Mouse (Mus musculus) neural tube, embryonic 11.5 days (tissue): Measurements from ENCODE around the gene Cox10. TPM values are rescaled to one million over a fixed set of nuclear protein-coding genes. Genes with fewer than 3 reads are reported as not detected.

Source experiments
- ATAC-seq: fragments of 200-750 bp; cut with Nextera tagmentation; 2 replicates; pipeline ENCODE4 v1.8.0; 2017; ENCODE audit warnings: moderate number of reproducible peaks, mild to moderate bottlenecking, moderate TSS enrichment, moderate library complexity; ENCODE audit not compliant: insufficient read depth, low FRiP score, low TSS enrichment
- DNase-seq: peaks from one replicate; pipeline ENCODE4 v3.0.0-alpha.2; 2015; ENCODE audit warnings: low spot score
- H3K27ac ChIP-seq: fragments of 300-500 bp; sonication (generic); 2 replicates; pipeline ENCODE4 v1.5.1; 2014; ENCODE audit warnings: low read depth, mild to moderate bottlenecking, low read length
- H3K27me3 ChIP-seq: fragments of 300-500 bp; sonication (generic); 2 replicates; pipeline ENCODE4 v1.6.1; 2014; ENCODE audit warnings: mild to moderate bottlenecking, low read length, mixed read lengths; ENCODE audit not compliant: control insufficient read depth, insufficient read depth
- H3K36me3 ChIP-seq: fragments of 300-500 bp; sonication (generic); 2 replicates; pipeline ENCODE4 v1.6.1; 2014; ENCODE audit warnings: mild to moderate bottlenecking, low read length, moderate library complexity, mixed read lengths; ENCODE audit not compliant: control insufficient read depth, insufficient read depth
- H3K4me1 ChIP-seq: fragments of 300-500 bp; sonication (generic); 2 replicates; pipeline ENCODE4 v1.6.1; 2014; ENCODE audit warnings: low read length, mixed read lengths; ENCODE audit not compliant: control insufficient read depth, insufficient read depth
- H3K4me2 ChIP-seq: fragments of 300-500 bp; sonication (generic); 2 replicates; pipeline ENCODE4 v1.6.1; 2014; ENCODE audit warnings: low read depth, mild to moderate bottlenecking, moderate library complexity
- H3K4me3 ChIP-seq: fragments of 300-500 bp; sonication (generic); 2 replicates; pipeline ENCODE4 v1.5.1; 2014; ENCODE audit warnings: low read depth, low read length
- H3K9ac ChIP-seq: fragments of 300-500 bp; sonication (generic); 2 replicates; pipeline ENCODE4 v1.6.1; 2014; ENCODE audit warnings: mild to moderate bottlenecking, low read length
- H3K9me3 ChIP-seq: fragments of 300-500 bp; sonication (generic); 2 replicates; pipeline ENCODE4 v1.6.1; 2016; ENCODE audit warnings: low read length; ENCODE audit not compliant: control insufficient read depth
- WGBS: fragments of 180-500 bp; shearing (Covaris S2); extraction: QIAGEN DNeasy Blood & Tissue Kit; methylation state at CpG from one replicate; pipeline ENCODE4 v1.1.7; 2014; 5-methylcytosine and 5-hydroxymethylcytosine counted together
- polyA plus RNA-seq: library from polyadenylated mRNA; unstranded; fragments of >200 nt; fragmentation: Nextera tagmentation; extraction: Ambion mirVana; gene quantifications from 2 replicates; pipeline ENCODE4 v1.2.1, GENCODE M21; 2014

Cox10 gene
- polyA plus RNA-seq, 1 experiment from 2014 or later = 29.4 TPM

- Histone ChIP-seq H3K27me3 (no peaks in the 10 kb centered on the region), H3K4me2 (no peak overlapping the region), H3K27ac (no peak overlapping the region), H3K4me1 (no peaks in the 10 kb centered on the region), H3K9me3 (no peaks in the 10 kb centered on the region), H3K36me3 (no peaks in the 10 kb centered on the region), H3K4me3 (no peak overlapping the region), H3K9ac (no peak overlapping the region)
- WGBS = 51% methylated on average over 1 of the region's 1 CpGs
- ATAC-seq (no peak), DNase-seq (no peak)
These were observed 39.7 kb downstream of the Cox10 start for GRCm38 (mm10) chr11:64039600-64039999.

GRCm38 (mm10) chr11:64037471-64038125 is 41.7 kb downstream of the Cox10 start:
- WGBS = 77% methylated on average over 15 of the region's 15 CpGs
- Histone ChIP-seq H3K36me3 (no peaks in the 10 kb centered on the region), H3K27me3 (no peaks in the 10 kb centered on the region), H3K4me2 (no peak overlapping the region), H3K9ac (no peak overlapping the region), H3K4me3 (no peak overlapping the region), H3K4me1 (no peaks in the 10 kb centered on the region), H3K27ac (no peak overlapping the region), H3K9me3 (no peaks in the 10 kb centered on the region)
- DNase-seq (no peak), ATAC-seq (no peak)

DNA sequence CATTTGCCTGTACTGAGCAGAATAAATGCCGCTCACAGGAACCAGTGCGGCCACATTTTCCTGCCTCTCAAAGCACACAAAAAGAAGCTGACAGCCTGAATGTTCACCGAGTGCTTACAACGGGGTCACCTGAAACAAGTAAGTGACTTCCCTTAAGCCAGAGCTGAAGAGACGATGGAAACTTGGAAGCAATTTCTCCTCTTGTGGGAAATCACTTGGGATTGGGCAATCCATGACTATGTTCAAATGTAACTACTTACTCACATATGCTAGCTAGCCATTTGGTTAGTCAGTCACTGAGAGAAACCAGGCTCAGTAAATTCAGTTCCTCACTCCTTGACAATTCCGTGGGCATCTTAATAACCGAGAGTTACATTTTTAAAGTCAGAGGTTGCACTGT is 43.0 kb downstream of the Cox10 start:
- H3K4me1 ChIP-seq = no peaks in the 10 kb centered on the region
- ATAC-seq = no peak
- no peak overlapping the region for H3K9ac ChIP-seq
- H3K4me3 ChIP-seq = no peak overlapping the region
- no peaks in the 10 kb centered on the region for H3K36me3 ChIP-seq
- H3K9me3 ChIP-seq = no peaks in the 10 kb centered on the region
- WGBS = 89% methylated on average over 7 of the region's 7 CpGs
- DNase-seq = no peak
- no peak overlapping the region for H3K27ac ChIP-seq
- H3K4me2 ChIP-seq = no peak overlapping the region
- H3K27me3 ChIP-seq = no peaks in the 10 kb centered on the region

DNA sequence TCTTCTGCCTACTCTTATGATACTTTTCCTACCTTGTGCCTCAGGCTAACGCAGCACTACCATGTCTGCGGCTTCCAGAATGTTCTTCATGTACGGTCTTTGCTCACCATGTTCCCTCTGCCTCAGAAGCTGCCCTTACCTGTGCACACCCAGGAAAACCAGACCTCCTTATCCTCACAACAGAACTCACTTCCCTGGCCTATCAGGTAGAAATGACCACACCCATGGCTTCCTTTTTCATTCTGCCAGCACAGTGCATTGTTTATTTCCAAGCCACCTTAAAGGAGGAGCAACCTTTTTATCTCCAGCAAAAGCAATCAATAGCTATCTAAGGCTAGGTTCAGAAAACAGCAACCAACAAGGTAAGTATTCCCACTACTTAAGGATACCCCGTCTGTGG is 43.6 kb downstream of the Cox10 start:
- no peaks in the 10 kb centered on the region for H3K9me3 ChIP-seq
- H3K4me2 ChIP-seq = no peak overlapping the region
- no peak overlapping the region for H3K27ac ChIP-seq
- no peaks in the 10 kb centered on the region for H3K27me3 ChIP-seq
- DNase-seq = no peak
- H3K4me3 ChIP-seq = no peak overlapping the region
- no peaks in the 10 kb centered on the region for H3K36me3 ChIP-seq
- 91% methylated on average over 4 of the region's 4 CpGs for WGBS
- no peak overlapping the region for H3K9ac ChIP-seq
- H3K4me1 ChIP-seq = no peaks in the 10 kb centered on the region
- no peak for ATAC-seq

GRCm38 (mm10) chr11:64034686-64035085 is 44.6 kb downstream of the Cox10 start:
- no peak for ATAC-seq
- WGBS = 84% methylated on average over 5 of the region's 5 CpGs
- Histone ChIP-seq H3K4me2 (no peak overlapping the region), H3K27me3 (no peaks in the 10 kb centered on the region), H3K4me3 (no peak overlapping the region), H3K4me1 (no peaks in the 10 kb centered on the region), H3K9ac (no peak overlapping the region), H3K36me3 (no peaks in the 10 kb centered on the region), H3K27ac (no peak overlapping the region), H3K9me3 (no peaks in the 10 kb centered on the region)
- DNase-seq = no peak

DNA sequence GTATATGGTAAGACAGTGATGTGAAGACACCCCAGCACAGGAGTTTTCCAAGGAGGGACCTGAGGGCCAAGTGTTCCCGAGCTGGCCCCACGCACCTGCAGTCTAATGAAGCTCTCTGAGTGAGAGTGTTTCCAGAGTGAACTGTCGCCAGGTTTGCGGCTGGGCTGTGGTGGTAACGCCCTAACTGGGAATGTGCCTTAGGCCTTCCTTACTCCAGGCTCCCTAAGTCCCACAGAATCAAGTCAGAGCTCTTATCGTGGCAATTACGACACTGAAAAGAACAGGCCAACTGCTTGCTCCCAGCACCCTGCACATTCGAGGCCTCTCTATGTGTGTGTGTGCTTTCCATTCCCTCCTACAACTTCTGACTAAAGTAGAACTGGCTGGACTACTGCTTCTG is 51.8 kb downstream of the Cox10 start:
- no peak for ATAC-seq
- no peak overlapping the region for H3K9ac ChIP-seq
- no peak for DNase-seq

GRCm38 (mm10) chr11:64025843-64026242 is 53.4 kb downstream of the Cox10 start:
- Histone ChIP-seq H3K4me3 (no peak overlapping the region), H3K36me3 (no peaks in the 10 kb centered on the region), H3K27me3 (no peaks in the 10 kb centered on the region), H3K27ac (no peak overlapping the region), H3K9me3 (no peaks in the 10 kb centered on the region), H3K9ac (no peak overlapping the region), H3K4me1 (peaks cover 16% of the 10 kb centered on the region), H3K4me2 (no peak overlapping the region)
- 92% methylated on average over 4 of the region's 4 CpGs for WGBS
- no peak for DNase-seq
- no peak for ATAC-seq

More for the DNA sequence above, 51.8 kb downstream of the Cox10 start:
- WGBS = 86% methylated on average over 8 of the region's 8 CpGs
- Histone ChIP-seq H3K9me3 (no peaks in the 10 kb centered on the region), H3K4me3 (no peak overlapping the region), H3K27me3 (no peaks in the 10 kb centered on the region), H3K4me2 (no peak overlapping the region), H3K27ac (no peak overlapping the region), H3K36me3 (no peaks in the 10 kb centered on the region), H3K4me1 (peaks cover 16% of the 10 kb centered on the region)

- Histone ChIP-seq H3K27ac (no peak overlapping the region), H3K4me2 (no peak overlapping the region), H3K9ac (no peak overlapping the region), H3K27me3 (no peaks in the 10 kb centered on the region), H3K4me1 (peaks cover 16% of the 10 kb centered on the region), H3K36me3 (no peaks in the 10 kb centered on the region), H3K9me3 (no peaks in the 10 kb centered on the region), H3K4me3 (no peak overlapping the region)
- WGBS = 51% methylated on average over 7 of the region's 7 CpGs
- ATAC-seq (no peak), DNase-seq (no peak)
These were observed 54.7 kb downstream of the Cox10 start for GRCm38 (mm10) chr11:64024575-64024974.

DNA sequence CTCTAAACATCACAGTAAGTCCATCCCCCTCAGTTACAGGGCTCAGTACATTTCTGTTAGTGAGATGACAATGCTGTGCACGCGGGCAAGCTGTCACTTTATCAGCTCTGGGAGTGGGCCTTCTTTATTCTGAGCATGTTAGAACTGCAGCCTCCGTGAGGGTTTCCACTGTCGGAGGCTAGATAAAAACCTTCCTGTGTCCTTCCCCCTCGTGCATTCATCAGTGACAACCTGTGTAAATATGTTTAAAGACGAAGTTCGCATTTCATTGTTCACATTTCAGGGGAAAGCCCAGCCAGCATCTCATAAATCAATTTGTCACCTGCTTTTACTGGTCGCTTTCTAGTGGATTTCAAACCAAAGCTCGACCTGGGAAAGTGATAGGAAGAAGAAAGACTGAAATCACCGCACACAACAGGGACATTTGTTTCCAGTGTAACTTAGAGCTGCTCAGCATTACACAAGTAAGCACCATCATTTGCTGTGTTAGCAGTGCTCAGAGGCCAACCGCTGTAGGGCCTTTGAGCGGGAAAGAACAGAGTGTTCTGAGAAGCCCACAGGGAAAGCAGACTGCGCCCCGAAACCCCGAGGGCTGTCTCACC is 55.8 kb downstream of the Cox10 start:
- Histone ChIP-seq H3K4me2 (no peak overlapping the region; the same call in 1 of the 2 replicates), H3K4me1 (peaks cover 16% of the 10 kb centered on the region), H3K27ac (no peak overlapping the region), H3K27me3 (no peaks in the 10 kb centered on the region), H3K4me3 (no peak overlapping the region), H3K36me3 (no peaks in the 10 kb centered on the region), H3K9ac (no peak overlapping the region), H3K9me3 (no peaks in the 10 kb centered on the region)
- ATAC-seq (peak; percentile 45), DNase-seq (peak; percentile 48)
- 19% methylated on average over 15 of the region's 15 CpGs for WGBS
